Mouse (Mus musculus) brain, embryonic 18.5 days (tissue): ENCODE measurements around the gene Nsdhl.
A peak's percentile ranks its signal among the peaks of the same experiment; 100 is the strongest.

Source experiments
- DNase-seq: peaks from one replicate; pipeline ENCODE4 v3.0.0-alpha.2; 2012; ENCODE audit warnings: low read depth, low spot score

Gene Nsdhl

DNA sequence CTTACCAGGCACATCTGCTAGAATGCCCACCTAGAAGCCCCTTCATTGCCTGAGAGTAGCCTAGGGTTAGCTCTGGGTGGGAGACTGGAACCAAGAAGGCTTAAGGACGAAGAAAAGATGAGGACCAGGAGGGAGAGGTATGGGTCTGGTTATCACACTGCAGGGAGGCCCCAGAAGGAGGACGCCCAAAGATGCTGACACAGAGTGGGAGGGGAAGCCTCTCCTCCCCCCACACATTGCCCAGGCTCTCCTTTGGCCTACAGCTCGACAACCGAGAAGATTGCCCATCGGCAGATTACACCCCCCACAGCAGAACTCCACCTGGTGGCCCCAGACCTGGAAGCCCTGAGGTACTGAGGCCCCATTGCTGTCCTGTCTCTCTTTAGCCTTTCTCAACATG lies 84.8 kb downstream of the Nsdhl start:
- no peak for DNase-seq

DNA sequence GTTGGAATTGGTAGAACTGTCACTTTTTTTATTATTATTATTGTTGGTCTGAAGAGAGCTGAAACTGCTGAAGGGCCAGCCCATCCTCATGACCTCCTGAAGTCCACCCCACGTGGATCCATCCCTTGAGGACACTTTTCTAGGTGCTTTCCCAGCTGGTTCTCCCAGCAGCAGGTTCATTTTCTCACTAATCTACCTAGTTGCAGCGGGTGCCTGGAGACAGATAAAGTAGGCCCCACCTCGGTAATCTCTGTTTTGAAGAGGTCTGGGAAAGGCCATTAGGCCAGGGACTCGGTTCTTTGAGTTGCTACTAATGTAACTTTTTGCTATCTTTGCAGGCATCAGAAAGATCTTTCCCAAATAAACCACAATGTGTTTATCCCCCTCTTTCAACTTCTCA lies 87.3 kb downstream of the Nsdhl start:
- no peak for DNase-seq

DNA sequence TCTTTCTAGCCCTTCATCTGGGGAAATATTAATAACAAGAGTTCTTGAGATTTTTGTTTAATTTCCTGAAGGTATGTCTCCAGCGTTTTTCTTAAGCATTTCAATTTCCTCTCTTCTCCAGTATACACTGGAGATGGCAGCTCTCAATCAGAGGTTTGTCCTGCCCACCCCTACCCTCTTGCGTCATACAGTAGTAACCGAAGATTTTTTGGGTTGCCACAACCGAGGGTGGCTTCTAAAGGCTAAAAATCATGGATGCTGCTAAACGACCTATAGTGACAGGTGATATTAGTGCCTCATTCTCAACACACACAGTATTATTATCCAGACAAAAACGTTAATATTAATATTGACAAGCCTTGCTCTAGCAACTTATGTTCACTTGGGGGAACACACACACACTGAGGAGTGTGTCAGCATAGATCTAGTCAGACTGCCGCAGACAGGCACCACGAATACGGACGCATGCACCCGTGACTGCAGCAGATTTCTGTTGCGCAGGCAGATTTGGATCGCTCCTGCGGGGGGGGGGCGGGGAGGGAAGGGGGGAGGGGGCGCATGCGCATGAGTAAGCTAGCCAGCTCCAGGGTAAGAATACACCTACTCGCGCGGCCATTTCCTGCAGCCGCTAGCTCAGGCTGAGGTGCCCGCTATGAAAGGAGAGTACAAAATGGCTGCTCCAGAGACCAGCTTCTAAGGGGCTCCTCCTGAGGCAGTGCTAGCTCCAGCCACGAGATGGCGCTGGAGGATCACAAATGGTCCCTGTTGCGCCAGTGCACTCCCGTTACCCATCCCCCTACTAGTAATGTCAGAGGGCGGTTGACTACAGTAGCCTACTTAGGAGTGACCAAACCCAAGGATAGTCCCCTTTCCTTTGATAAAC lies 89.5 kb downstream of the Nsdhl start:
- peak; percentile 87 for DNase-seq
